ENCODE assay signal across 23 mouse cellular contexts in the genomic region with DNA sequence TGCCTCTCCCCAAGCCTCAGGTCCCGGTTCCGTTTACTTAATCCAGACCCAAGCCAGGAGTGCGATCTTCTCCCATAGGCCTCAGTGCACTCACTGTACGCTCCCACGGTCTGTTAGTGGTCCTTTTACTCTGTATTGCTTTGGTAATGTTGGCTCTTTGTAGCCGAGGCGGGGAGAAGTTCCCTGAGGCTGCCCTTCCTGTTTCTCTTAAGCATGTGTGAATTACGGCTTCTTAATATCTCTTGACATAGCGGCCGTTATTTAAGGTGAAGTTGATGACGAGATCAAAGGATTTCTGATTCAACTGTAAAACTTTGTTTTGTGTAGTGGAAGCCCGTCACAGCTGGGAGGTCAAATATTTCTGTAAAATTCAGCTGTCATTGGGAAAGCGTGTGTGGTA.
DNase-seq lines count a peak whose midpoint lies in the region; ATAC-seq lines count a peak whose summit lies in the region.
"Had no signal": no experiment of that assay in that cellular context is flagged by ENCODE, and none has a peak within 500 bp of the region (broad histone marks: within the 10 kb centered on the region; RNA-seq: fewer than 3 reads in every experiment).

No protein-coding gene starts in this region.

- H3K36me3 ChIP-seq in kidney, embryonic 14.5 days (ENCODE audit: control insufficient read depth, insufficient read depth, low read length): peaks cover 21% of the 10 kb centered on the region
- peaks cover 2% of the 10 kb centered on the region; the same call in 1 of the 2 replicates for H3K36me3 ChIP-seq in lung, embryonic 16.5 days (ENCODE audit: control insufficient read depth, insufficient read depth, low read length)
- H3K36me3 ChIP-seq: G1E; intestine, embryonic 15.5 days had no signal

- H3K27me3 ChIP-seq in kidney, embryonic 14.5 days (ENCODE audit: control insufficient read depth, insufficient read depth, low read length): no peaks in the 10 kb centered on the region
- no peaks in the 10 kb centered on the region for H3K27me3 ChIP-seq in lung, embryonic 16.5 days (ENCODE audit: control insufficient read depth, insufficient read depth, low read depth, low read length)
- H3K27me3 ChIP-seq: CH12.LX; forebrain, embryonic 12.5 days; intestine, embryonic 15.5 days; limb, embryonic 15.5 days; Patski had no signal

- no peak for DNase-seq in kidney, adult 18-20 months
- DNase-seq in lung, postnatal 14 days: no peak
- DNase-seq in kidney, postnatal 4 days: peak; percentile 30 to 43
- peak; percentile 20 for DNase-seq in mesoderm, embryonic 11.5 days (ENCODE audit: low read depth, low spot score)
- DNase-seq in urinary bladder, postnatal 36 days (ENCODE audit: low spot score in 2 of 2): no peak
- DNase-seq: adrenal gland, adult 2 months; B cell, adult 2 months; cerebellum, adult 11 months; cerebellum, adult 9-11 months; gastrocnemius, postnatal 36 days; heart, adult 2 months had no signal

- peaks cover 30% of the 10 kb centered on the region for H3K4me1 ChIP-seq in kidney, embryonic 14.5 days (ENCODE audit: control insufficient read depth, insufficient read depth, low read length)
- peaks cover 33% of the 10 kb centered on the region for H3K4me1 ChIP-seq in lung, embryonic 16.5 days (replicated peaks; ENCODE audit: control insufficient read depth, insufficient read depth, low read length)

- H3K9ac ChIP-seq in kidney, embryonic 14.5 days (ENCODE audit: low read depth, low read length): no peak overlapping the region
- no peak overlapping the region for H3K9ac ChIP-seq in lung, embryonic 16.5 days (ENCODE audit: low read length)
- H3K9ac ChIP-seq: forebrain, embryonic 12.5 days; intestine, embryonic 15.5 days; limb, embryonic 15.5 days; liver, embryonic 14.5 days had no signal

- 37% methylated on average over 13 of the region's 13 CpGs for WGBS in kidney, embryonic 14.5 days
- 27% methylated on average over 13 of the region's 13 CpGs for WGBS in lung, embryonic 16.5 days

- peak; percentile 10; the same call in 1 of the 2 replicates for ATAC-seq in kidney, embryonic 14.5 days (ENCODE audit: low FRiP score, low TSS enrichment)
- ATAC-seq in lung, embryonic 16.5 days (ENCODE audit: low read depth): peak; percentile 39; the same call in 1 of the 2 replicates
- ATAC-seq: hindbrain, embryonic 16.5 days; intestine, embryonic 15.5 days; Patski had no signal

- peak overlapping the region; percentile 2; the same call in 1 of the 2 replicates for H3K4me2 ChIP-seq in kidney, embryonic 14.5 days (replicated peaks; ENCODE audit: low read depth, low read length)
- 0 out of 2 replicates have a peak overlapping the region, but pooled peaks have one; percentile 13 for H3K4me2 ChIP-seq in lung, embryonic 16.5 days (ENCODE audit: low read depth, low read length)
- H3K4me2 ChIP-seq: forebrain, embryonic 12.5 days; intestine, embryonic 15.5 days; limb, embryonic 15.5 days; midbrain, embryonic 11.5 days had no signal

- peak overlapping the region; percentile 67; the same call in 1 of the 2 replicates for H3K27ac ChIP-seq in kidney, embryonic 14.5 days (ENCODE audit: low read depth, low read length)
- peak overlapping the region; percentile 38; the same call in 1 of the 2 replicates for H3K27ac ChIP-seq in lung, embryonic 16.5 days (ENCODE audit: low read length)
- H3K27ac ChIP-seq: forebrain, embryonic 12.5 days; heart, adult 2 months; intestine, embryonic 15.5 days; limb, embryonic 15.5 days; liver, embryonic 14.5 days had no signal

- no peaks in the 10 kb centered on the region for H3K9me3 ChIP-seq in kidney, embryonic 14.5 days (ENCODE audit: control insufficient read depth, low read length)
- H3K9me3 ChIP-seq in lung, embryonic 16.5 days (ENCODE audit: control insufficient read depth, low read length): no peaks in the 10 kb centered on the region
- H3K9me3 ChIP-seq: forebrain, embryonic 12.5 days; G1E; intestine, embryonic 15.5 days; limb, embryonic 15.5 days had no signal

- H3K4me3 ChIP-seq in kidney, embryonic 14.5 days (ENCODE audit: low read length): no peak overlapping the region
- H3K4me3 ChIP-seq in lung, embryonic 16.5 days (ENCODE audit: low read length): no peak overlapping the region
- H3K4me3 ChIP-seq: erythroblast, embryonic 14.5 days; forebrain, embryonic 12.5 days; heart, adult 2 months; intestine, embryonic 15.5 days; limb, embryonic 15.5 days had no signal

Comparison
In these comparisons a context has a peak if more than half of its experiments do, and no peak if none do; other contexts are left out.
1. DNase-seq: peak in kidney, postnatal 4 days (2 of 2) and mesoderm, embryonic 11.5 days (single experiment); none in kidney, adult 18-20 months (single experiment), lung, postnatal 14 days (single experiment) and urinary bladder, postnatal 36 days (0 of 2).